Mouse (Mus musculus) regulatory T cell (primary cell): ENCODE measurements at regions not wholly inside any gene's neighbourhood (a gene's known extent, or its start where the extent isn't known, plus 50 kb on each side); places are given as distances from the start of the nearest gene placed in this dataset.

ENCODE experiments used
- in situ Hi-C: fragments of 300-600 bp; cut with MboI, MseI; formaldehyde crosslinking; loops from one replicate; pipeline ENCODE4 v1.15.1; 2025; ENCODE audit warnings: high pct_unique_total_duplicates

GRCm38 (mm10) chr5:41206462-41206861 lies 501.5 kb downstream of the Rab28 start:
- in situ Hi-C loops: no loop called here

GRCm38 (mm10) chr5:41204417-41204816 lies 503.5 kb downstream of the Rab28 start:
- in situ Hi-C loops: no loop called here

GRCm38 (mm10) chr5:41187193-41187592 lies 520.8 kb downstream of the Rab28 start:
- in situ Hi-C loops: no loop called here

- in situ Hi-C loops: no loop called here
Measured at GRCm38 (mm10) chr5:41177220-41177619, 530.7 kb downstream of the Rab28 start.

- in situ Hi-C loops: no loop called here
Measured at GRCm38 (mm10) chr5:41165870-41166626, 541.9 kb downstream of the Rab28 start.

- in situ Hi-C loops: no loop called here
Measured at GRCm38 (mm10) chr5:41125050-41125449, 582.9 kb downstream of the Rab28 start.

- in situ Hi-C loops: no loop called here
Measured at GRCm38 (mm10) chr5:41117658-41118057, 590.3 kb downstream of the Rab28 start.

- in situ Hi-C loops: no loop called here
Measured at GRCm38 (mm10) chr5:41087773-41088172, 620.2 kb downstream of the Rab28 start.

- in situ Hi-C loops: no loop called here
Measured at GRCm38 (mm10) chr5:41076412-41076811, 631.5 kb downstream of the Rab28 start.

- in situ Hi-C loops: no loop called here
Measured at GRCm38 (mm10) chr5:41061646-41062045, 646.3 kb downstream of the Rab28 start.

GRCm38 (mm10) chr5:41061222-41061621 lies 646.7 kb downstream of the Rab28 start:
- in situ Hi-C loops: no loop called here

GRCm38 (mm10) chr5:41058015-41058414 lies 649.9 kb downstream of the Rab28 start:
- in situ Hi-C loops: no loop called here

GRCm38 (mm10) chr5:41051948-41052347 lies 656.0 kb downstream of the Rab28 start:
- in situ Hi-C loops: loop anchor here (5.0 kb wide), 1 partner anchor 715 kb away; no protein-coding TSS in a partner anchor

- in situ Hi-C loops: no loop called here
Measured at GRCm38 (mm10) chr5:41048515-41048914, 659.4 kb downstream of the Rab28 start.

- in situ Hi-C loops: no loop called here
Measured at GRCm38 (mm10) chr5:41045221-41045620, 662.7 kb downstream of the Rab28 start.

GRCm38 (mm10) chr5:41044465-41044864 lies 663.5 kb downstream of the Rab28 start:
- in situ Hi-C loops: no loop called here

GRCm38 (mm10) chr5:41038790-41039189 lies 669.2 kb downstream of the Rab28 start:
- in situ Hi-C loops: no loop called here

- in situ Hi-C loops: no loop called here
Measured at GRCm38 (mm10) chr5:41006692-41007091, 701.3 kb downstream of the Rab28 start.

- in situ Hi-C loops: no loop called here
Measured at GRCm38 (mm10) chr5:40986562-40986961, 721.4 kb downstream of the Rab28 start.

GRCm38 (mm10) chr5:40974892-40975291 lies 733.1 kb downstream of the Rab28 start:
- in situ Hi-C loops: no loop called here

GRCm38 (mm10) chr5:40952901-40953595 lies 754.9 kb downstream of the Rab28 start:
- in situ Hi-C loops: no loop called here

GRCm38 (mm10) chr5:40929127-40929526 lies 778.8 kb downstream of the Rab28 start:
- in situ Hi-C loops: loop anchor here (25.0 kb wide), 1 partner anchor 1242 kb away; no protein-coding TSS in a partner anchor

- in situ Hi-C loops: no loop called here
Measured at GRCm38 (mm10) chr5:40920920-40921319, 787.0 kb downstream of the Rab28 start.
